Mouse (Mus musculus): ENCODE measurements around the gene AC134908.4. TPM values are rescaled to one million over a fixed set of nuclear protein-coding genes. Genes with fewer than 3 reads are reported as not detected.

Gene AC134908.4
- total RNA-seq, 2 experiments from 2014 or later = not detected

- no peak for ATAC-seq (replicated peaks; ENCODE audit: low FRiP score, low TSS enrichment, poor library complexity, severe bottlenecking)
Observed at GRCm38 (mm10) chr17:25783861-25784574, 11.4 kb downstream of the AC134908.4 start.

DNA sequence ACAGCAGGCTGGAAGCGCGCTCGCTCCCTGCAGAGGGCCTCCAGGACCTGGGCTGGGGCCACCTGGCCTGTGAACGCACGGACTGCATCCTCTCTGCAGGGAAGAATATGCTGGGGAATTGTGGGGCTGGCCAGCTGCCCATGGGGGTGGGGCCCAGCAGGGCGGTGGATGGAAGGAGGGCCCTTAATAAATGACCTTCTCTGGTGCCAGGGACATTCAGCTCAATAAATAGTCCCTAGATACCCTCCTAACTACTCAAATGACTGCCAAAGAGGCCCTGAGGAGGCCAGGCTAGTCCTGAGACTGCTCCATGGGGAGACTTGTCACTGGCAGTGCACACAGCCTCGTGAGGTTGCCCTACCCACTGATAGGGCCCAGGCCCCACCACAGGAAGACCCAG lies 12.4 kb downstream of the AC134908.4 start:
- ATAC-seq (replicated peaks; ENCODE audit: low FRiP score, low TSS enrichment, poor library complexity, severe bottlenecking) = no peak

- ATAC-seq (replicated peaks; ENCODE audit: low FRiP score, low TSS enrichment, poor library complexity, severe bottlenecking) = no peak
Observed at GRCm38 (mm10) chr17:25781339-25781738, 14.1 kb downstream of the AC134908.4 start.

GRCm38 (mm10) chr17:25777948-25778347 lies 17.5 kb downstream of the AC134908.4 start:
- ATAC-seq (replicated peaks; ENCODE audit: low FRiP score, low TSS enrichment, poor library complexity, severe bottlenecking) = no peak

DNA sequence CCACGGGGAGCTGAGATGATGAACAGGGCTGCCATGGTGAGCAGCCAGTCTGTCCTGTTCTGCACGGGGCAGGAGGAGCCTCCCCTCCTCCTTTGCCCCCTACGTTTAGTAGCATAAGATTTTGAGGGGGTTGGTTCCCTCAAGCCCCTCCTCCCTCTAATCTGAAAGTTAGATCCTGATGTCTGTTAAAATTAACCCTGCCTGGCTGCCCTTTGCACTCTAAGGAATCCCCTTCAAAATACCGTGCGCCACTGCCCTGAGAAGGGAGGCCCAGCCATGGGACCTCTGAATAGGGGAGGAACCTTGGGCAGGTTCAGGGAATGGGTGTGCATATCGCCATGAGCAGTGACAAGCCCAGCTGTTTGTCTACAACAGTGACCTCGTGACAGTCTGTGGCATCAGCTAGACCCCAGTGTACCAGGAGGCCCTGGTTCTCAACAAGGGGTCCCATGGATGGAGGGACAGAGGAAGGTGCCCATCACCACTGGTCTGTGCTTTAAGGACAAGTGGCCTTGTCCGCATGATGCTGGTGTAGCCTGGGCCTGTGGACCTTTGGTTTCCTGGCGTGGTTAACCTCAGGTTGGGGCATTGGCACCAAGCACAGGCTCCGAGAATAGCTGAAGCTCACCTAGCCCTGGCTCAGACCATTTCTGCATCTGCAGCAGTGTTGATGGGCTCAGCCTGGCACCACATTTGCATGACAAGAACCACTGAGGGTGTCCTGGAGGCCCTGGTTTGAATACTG lies 20.0 kb downstream of the AC134908.4 start:
- no peak for ATAC-seq (replicated peaks; ENCODE audit: low FRiP score, low TSS enrichment, poor library complexity, severe bottlenecking)

- peak; percentile 96 for ATAC-seq (replicated peaks; ENCODE audit: low FRiP score, low TSS enrichment, poor library complexity, severe bottlenecking)
Observed at GRCm38 (mm10) chr17:25773549-25774120, 21.8 kb downstream of the AC134908.4 start, which contains the start of gene Narfl. Gene Narfl, plus strand, starts transcription at chr17:25773776.

DNA sequence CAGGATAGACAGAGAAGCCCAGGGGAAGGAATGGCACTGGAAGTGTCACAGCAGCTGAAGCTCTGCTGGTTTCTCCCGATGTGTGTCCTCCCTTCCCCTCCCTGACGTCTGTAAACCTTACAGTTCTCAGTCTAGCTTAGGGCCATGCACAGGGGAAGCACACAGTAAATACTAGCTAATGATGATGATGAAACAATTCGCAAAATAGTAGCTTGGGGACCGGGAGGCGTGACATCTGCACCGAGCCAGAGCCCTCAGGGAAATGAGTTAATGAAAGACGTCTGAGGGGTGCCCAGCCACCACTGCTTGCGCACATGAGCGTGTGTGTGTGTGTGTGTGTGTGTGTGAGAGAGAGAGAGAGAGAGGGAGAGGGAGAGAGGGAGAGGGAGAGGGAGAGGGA lies 26.1 kb downstream of the AC134908.4 start:
- no peak for ATAC-seq (replicated peaks; ENCODE audit: low FRiP score, low TSS enrichment, poor library complexity, severe bottlenecking)

- ATAC-seq (replicated peaks; ENCODE audit: low FRiP score, low TSS enrichment, poor library complexity, severe bottlenecking) = no peak
Observed at GRCm38 (mm10) chr17:25765886-25766285, 29.6 kb downstream of the AC134908.4 start.

DNA sequence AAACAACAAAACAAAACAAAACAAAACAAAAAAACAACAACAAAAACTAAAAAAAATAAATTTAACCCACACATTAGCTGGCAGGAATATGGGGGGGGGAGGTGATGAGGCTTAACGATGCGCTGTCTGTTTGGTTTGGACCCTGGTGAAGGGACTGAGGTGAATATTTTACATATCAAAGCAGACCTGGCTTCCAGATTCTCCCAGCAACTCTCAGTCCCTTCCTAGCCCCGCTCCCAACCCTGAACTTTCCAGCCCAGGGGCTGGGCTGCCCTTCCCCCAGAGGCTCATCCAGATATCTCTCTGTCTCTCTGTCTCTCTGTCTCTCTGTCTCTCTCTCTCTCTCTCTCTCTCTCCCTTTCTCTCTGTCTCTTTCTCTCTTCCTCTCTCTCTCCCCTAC lies 32.9 kb downstream of the AC134908.4 start:
- ATAC-seq (replicated peaks; ENCODE audit: low FRiP score, low TSS enrichment, poor library complexity, severe bottlenecking) = no peak

DNA sequence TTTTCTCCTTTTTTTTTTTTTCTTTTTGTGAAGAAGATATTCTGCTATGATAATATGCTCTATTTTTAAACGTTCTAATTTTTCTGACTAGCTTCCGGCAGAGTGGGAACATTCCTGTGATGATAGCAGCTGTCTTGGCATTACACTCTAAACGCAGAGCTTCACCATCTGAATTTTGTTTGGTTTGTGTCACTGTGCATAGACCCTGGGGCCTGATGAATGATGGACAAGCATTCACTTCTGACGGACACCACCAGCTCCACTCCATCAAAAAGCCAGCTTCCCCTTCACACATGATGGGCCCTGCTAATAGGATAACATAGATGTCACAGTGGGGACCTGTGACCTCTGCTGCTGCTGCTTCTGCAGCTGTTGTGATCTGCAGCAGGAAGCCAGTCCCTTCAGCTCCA lies 33.9 kb downstream of the AC134908.4 start:
- no peak for ATAC-seq (replicated peaks; ENCODE audit: low FRiP score, low TSS enrichment, poor library complexity, severe bottlenecking)

DNA sequence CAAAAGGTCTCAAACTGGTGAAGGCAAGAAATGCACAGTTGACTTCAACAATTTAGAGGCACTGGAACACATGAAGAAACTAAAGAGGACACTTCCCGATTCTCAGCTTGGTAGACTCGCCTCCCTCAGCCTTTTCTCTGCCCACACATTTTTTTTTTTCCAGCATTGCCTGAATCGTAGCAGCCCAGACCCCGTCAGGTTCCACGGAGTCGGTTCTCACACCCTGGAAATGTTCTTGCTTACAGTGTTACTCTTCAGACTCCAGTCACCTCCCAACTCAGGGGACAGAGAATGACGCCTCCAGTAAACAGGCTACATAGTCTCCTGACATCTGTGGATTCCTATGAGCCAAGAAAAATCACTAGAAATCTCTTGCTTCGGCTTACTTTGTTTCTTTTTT lies 35.3 kb downstream of the AC134908.4 start:
- ATAC-seq (replicated peaks; ENCODE audit: low FRiP score, low TSS enrichment, poor library complexity, severe bottlenecking) = no peak

DNA sequence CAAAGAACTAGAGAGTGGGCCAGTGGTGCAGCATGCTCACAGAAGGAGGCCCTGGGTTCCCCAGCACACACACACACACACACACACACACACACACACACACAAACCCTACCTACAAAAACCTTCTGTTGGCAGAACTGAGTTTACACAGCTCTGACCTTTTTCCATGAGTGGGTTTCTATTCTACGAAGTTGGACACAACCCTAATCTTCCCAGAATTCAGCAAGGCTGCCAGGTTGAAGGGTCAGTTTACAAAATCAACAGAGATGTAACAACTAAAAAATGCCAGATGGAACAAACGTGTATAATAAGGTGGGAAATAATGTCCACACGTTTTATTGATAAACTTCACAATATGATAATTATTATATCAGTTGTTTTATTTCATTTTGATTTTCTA lies 37.8 kb downstream of the AC134908.4 start:
- no peak for ATAC-seq (replicated peaks; ENCODE audit: low FRiP score, low TSS enrichment, poor library complexity, severe bottlenecking)

GRCm38 (mm10) chr17:25756378-25757242 lies 38.8 kb downstream of the AC134908.4 start:
- no peak for ATAC-seq (replicated peaks; ENCODE audit: low FRiP score, low TSS enrichment, poor library complexity, severe bottlenecking)

DNA sequence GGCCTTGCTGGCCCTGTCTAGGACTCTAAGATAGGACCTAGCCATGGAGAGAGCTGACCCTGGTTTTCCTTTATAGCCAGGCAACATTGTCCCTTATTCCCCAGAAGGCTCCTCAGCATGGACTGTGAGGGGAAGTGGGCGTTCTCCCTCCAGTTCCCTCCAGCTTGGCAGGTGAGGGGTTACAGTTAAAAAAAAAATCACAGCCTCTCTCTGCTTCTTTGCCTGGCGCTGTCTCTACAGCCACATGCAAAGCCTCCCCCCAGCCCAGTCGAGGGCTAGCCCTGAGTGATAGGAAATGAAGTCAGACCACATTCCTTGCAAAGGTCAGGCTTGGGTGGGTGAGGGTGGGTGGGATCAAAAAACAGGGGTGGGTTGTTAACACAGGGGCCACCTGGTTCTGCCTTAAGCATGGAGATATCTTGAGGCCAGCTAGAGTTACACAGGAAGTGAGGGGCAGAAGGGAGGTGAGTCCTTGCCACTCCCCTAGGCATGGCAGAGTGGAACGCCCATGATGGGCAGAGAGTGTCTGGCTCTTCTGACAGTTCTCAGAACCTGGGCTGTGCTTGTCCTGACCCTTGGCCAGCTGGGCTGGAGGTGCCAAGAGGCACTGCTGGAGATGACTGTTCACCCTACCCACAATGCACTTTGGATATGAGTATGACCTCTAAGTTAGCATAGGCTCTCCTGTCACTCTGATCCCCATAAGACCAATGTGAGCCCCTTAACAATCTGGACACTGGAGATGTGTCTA lies 39.7 kb downstream of the AC134908.4 start:
- ATAC-seq (replicated peaks; ENCODE audit: low FRiP score, low TSS enrichment, poor library complexity, severe bottlenecking) = no peak

DNA sequence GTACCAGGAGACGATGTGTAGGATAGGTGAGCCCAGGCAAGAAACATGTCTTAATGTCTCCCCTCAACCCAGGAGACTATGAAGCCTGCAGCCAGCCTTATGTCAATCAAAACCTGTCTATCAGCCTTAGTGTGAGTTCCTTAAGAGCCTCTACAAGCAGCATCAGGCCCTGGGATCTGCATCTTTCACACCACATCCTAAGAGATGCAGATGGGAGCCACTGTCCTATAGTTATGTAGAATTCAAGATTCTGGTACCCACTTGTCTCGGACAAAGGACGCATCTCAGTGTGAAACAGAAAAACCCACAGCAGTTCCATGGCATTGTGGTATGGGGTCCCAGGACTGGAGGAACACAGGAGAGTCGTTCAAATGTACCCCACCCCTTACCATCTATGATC lies 40.4 kb downstream of the AC134908.4 start:
- ATAC-seq (replicated peaks; ENCODE audit: low FRiP score, low TSS enrichment, poor library complexity, severe bottlenecking) = no peak

DNA sequence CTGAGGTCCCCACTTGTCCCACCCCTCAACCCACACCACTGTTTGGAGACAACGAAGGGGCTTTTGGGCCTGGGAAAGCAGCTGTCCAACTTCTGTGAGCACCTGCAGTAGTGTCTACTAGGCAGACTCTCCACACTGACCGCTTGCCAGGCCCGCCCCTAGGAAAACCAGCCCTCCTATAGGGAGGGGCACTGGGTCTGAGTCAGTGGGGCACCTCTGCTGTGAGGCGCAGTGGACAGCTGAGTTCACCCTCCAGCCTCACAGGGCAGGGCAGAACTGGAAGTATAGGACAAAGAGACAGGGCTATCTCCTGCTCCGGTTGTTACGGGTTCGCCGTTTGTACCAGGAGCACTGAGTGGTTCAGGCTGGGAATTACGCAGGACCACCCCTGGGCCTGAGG lies 41.2 kb downstream of the AC134908.4 start, which contains the start of gene Msln:
Gene Msln (minus strand): TSS at position 138 of the 400 bp plus-strand sequence.
- ATAC-seq (replicated peaks; ENCODE audit: low FRiP score, low TSS enrichment, poor library complexity, severe bottlenecking) = no peak

DNA sequence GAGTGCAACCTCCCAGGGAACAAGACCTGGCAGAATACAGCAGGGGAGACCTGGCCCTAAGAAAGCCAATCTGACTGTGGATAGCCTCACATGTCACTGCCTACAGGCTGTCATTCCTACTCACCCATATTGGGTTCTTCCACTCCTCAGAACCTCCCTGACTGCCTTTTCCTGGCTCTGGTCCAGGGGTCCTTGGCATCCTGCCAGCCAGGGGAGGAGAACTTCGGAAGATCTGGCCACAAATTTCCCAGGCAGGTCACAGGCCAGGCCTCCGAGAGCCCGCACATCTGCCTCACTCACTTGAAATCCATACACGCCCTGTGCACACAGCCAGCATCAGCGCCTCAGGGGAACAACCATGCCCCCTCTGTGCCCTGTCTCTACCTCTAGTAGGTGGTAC lies 44.0 kb downstream of the AC134908.4 start:
- no peak for ATAC-seq (replicated peaks; ENCODE audit: low FRiP score, low TSS enrichment, poor library complexity, severe bottlenecking)

- no peak for ATAC-seq (replicated peaks; ENCODE audit: low FRiP score, low TSS enrichment, poor library complexity, severe bottlenecking)
Observed at GRCm38 (mm10) chr17:25749314-25749713, 46.1 kb downstream of the AC134908.4 start.

DNA sequence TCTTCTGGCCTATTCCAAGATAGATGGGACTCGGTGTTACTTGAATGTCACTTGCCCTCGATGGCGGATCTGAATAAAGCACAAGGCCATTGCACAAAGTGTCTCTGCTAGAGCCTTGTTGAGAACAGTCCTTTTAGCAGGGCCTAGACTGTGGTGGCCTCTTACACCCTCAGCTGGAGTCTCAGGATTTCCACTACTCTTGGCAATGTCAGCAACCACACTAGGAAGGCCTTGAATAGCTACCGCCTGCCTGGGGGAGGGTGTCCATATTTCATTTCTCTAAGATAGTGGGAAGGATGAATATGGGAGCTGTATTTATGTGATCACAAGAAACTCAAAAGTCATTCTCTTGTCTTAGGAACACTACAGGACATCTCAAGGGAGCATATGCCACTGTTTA lies 47.2 kb downstream of the AC134908.4 start:
- no peak for ATAC-seq (replicated peaks; ENCODE audit: low FRiP score, low TSS enrichment, poor library complexity, severe bottlenecking)
